Comparison of ENCODE assay signal across 16 mouse cellular contexts in genomic region chr10:59565995-59566410, GRCm38 (mm10). TPM values are rescaled to one million over a fixed set of nuclear protein-coding genes. Genes with fewer than 3 reads are reported as not detected.
DNase-seq lines count a peak whose midpoint lies in the region; ATAC-seq lines count a peak whose summit lies in the region.
"Had no signal": no experiment of that assay in that cellular context is flagged by ENCODE, and none has a peak within 500 bp of the region (broad histone marks: within the 10 kb centered on the region; RNA-seq: fewer than 3 reads in every experiment).

No protein-coding gene starts in this region.

- H3K4me2 ChIP-seq in lung, embryonic 16.5 days (ENCODE audit: low read depth, low read length) = no peak overlapping the region
- H3K4me2 ChIP-seq in forebrain, embryonic 12.5 days = no peak overlapping the region
- H3K4me2 ChIP-seq: liver, embryonic 12.5 days; neural tube, embryonic 15.5 days had no signal

- ATAC-seq in lung, embryonic 16.5 days (ENCODE audit: low read depth) = peak; percentile 51; the same call in 1 of the 2 replicates
- no peak for ATAC-seq in forebrain, embryonic 12.5 days (ENCODE audit: low FRiP score)
- ATAC-seq: liver, embryonic 12.5 days had no signal

- H3K27me3 ChIP-seq in heart, embryonic 10.5 days (ENCODE audit: insufficient read depth, poor library complexity, severe bottlenecking) = no peaks in the 10 kb centered on the region
- no peaks in the 10 kb centered on the region for H3K27me3 ChIP-seq in lung, embryonic 16.5 days (ENCODE audit: control insufficient read depth, insufficient read depth, low read depth, low read length)
- no peaks in the 10 kb centered on the region for H3K27me3 ChIP-seq in limb, embryonic 10.5 days (ENCODE audit: low read depth, poor library complexity, severe bottlenecking)
- no peaks in the 10 kb centered on the region for H3K27me3 ChIP-seq in forebrain, embryonic 12.5 days
- H3K27me3 ChIP-seq: liver, embryonic 12.5 days; neural tube, embryonic 15.5 days had no signal

- no peaks in the 10 kb centered on the region for H3K36me3 ChIP-seq in heart, embryonic 10.5 days
- H3K36me3 ChIP-seq in lung, embryonic 16.5 days (ENCODE audit: control insufficient read depth, insufficient read depth, low read length) = no peaks in the 10 kb centered on the region
- H3K36me3 ChIP-seq in limb, embryonic 10.5 days = no peaks in the 10 kb centered on the region
- H3K36me3 ChIP-seq in forebrain, embryonic 12.5 days (replicated peaks) = no peaks in the 10 kb centered on the region
- H3K36me3 ChIP-seq: liver, embryonic 12.5 days; neural tube, embryonic 15.5 days had no signal

- H3K27ac ChIP-seq in heart, embryonic 10.5 days = no peak overlapping the region
- H3K27ac ChIP-seq in lung, embryonic 16.5 days (ENCODE audit: low read length) = no peak overlapping the region
- peak overlapping the region; percentile 71; the same call in 1 of the 2 replicates for H3K27ac ChIP-seq in limb, embryonic 10.5 days
- no peak overlapping the region for H3K27ac ChIP-seq in forebrain, embryonic 12.5 days
- H3K27ac ChIP-seq: liver, embryonic 12.5 days; neural tube, embryonic 15.5 days had no signal

- peaks cover 13% of the 10 kb centered on the region for H3K4me1 ChIP-seq in heart, embryonic 10.5 days
- H3K4me1 ChIP-seq in lung, embryonic 16.5 days (replicated peaks; ENCODE audit: control insufficient read depth, insufficient read depth, low read length) = peaks cover 5% of the 10 kb centered on the region; the same call in 1 of the 2 replicates
- H3K4me1 ChIP-seq in limb, embryonic 10.5 days = peaks cover 61% of the 10 kb centered on the region
- peaks cover 22% of the 10 kb centered on the region for H3K4me1 ChIP-seq in forebrain, embryonic 12.5 days

- H3K9ac ChIP-seq in lung, embryonic 16.5 days (ENCODE audit: low read length) = no peak overlapping the region
- no peak overlapping the region for H3K9ac ChIP-seq in forebrain, embryonic 12.5 days
- H3K9ac ChIP-seq: liver, embryonic 12.5 days; neural tube, embryonic 15.5 days had no signal

- peak; percentile 43 for DNase-seq in heart, embryonic 10.5 days (ENCODE audit: low spot score)
- no peak for DNase-seq in heart, adult 8-10 months (ENCODE audit: low spot score)
- no peak for DNase-seq in lung, postnatal 36 days
- DNase-seq in limb, embryonic 10.5 days (ENCODE audit: low spot score) = no peak
- no peak for DNase-seq in spleen, postnatal 14 days (ENCODE audit: low spot score in 2 of 2)
- DNase-seq: cerebellum, adult 9-10 months; kidney, postnatal 36 days; thymus, postnatal 14 days had no signal

- no peaks in the 10 kb centered on the region for H3K9me3 ChIP-seq in heart, embryonic 10.5 days
- H3K9me3 ChIP-seq in lung, embryonic 16.5 days (ENCODE audit: control insufficient read depth, low read length) = no peaks in the 10 kb centered on the region
- no peaks in the 10 kb centered on the region for H3K9me3 ChIP-seq in limb, embryonic 10.5 days (replicated peaks)
- H3K9me3 ChIP-seq in forebrain, embryonic 12.5 days = no peaks in the 10 kb centered on the region
- H3K9me3 ChIP-seq: liver, embryonic 12.5 days; neural tube, embryonic 15.5 days had no signal

- 83% methylated on average over 2 of the region's 2 CpGs for WGBS in heart, embryonic 10.5 days
- WGBS in lung, embryonic 16.5 days = 60% methylated on average over 2 of the region's 2 CpGs
- WGBS in limb, embryonic 10.5 days = 77% methylated on average over 2 of the region's 2 CpGs
- 74% methylated on average over 2 of the region's 2 CpGs for WGBS in forebrain, embryonic 12.5 days

- no peak overlapping the region for H3K4me3 ChIP-seq in heart, embryonic 10.5 days
- no peak overlapping the region for H3K4me3 ChIP-seq in lung, embryonic 16.5 days (ENCODE audit: low read length)
- no peak overlapping the region for H3K4me3 ChIP-seq in limb, embryonic 10.5 days
- no peak overlapping the region for H3K4me3 ChIP-seq in forebrain, embryonic 12.5 days (replicated peaks)
- H3K4me3 ChIP-seq: liver, embryonic 12.5 days; neural tube, embryonic 15.5 days had no signal

RNA-seq across cellular contexts. Expression of gene Gm10322, which starts 49.9 kb away (rescaled TPM):
- polyA plus RNA-seq in heart, embryonic 10.5 days (2016; fragmentation: Nextera tagmentation; extraction: Ambion mirVana) = not detected in 2 replicates
- not detected for total RNA-seq in heart, adult 8-10 months (2022)
- not detected in 2 replicates for polyA plus RNA-seq in lung, embryonic 16.5 days (2015; fragmentation: Nextera tagmentation; extraction: Ambion mirVana)
- polyA plus RNA-seq in limb, embryonic 10.5 days (2016; fragmentation: Nextera tagmentation; extraction: Ambion mirVana) = not detected in 2 replicates
- not detected in 2 replicates for polyA plus RNA-seq in forebrain, embryonic 12.5 days (2016; fragmentation: Nextera tagmentation; extraction: Ambion mirVana)
- total RNA-seq: granulocyte monocyte progenitor cell, adult 5-6 weeks; hematopoietic stem cell, adult 5-6 weeks; midbrain, postnatal 0 days had no signal
- polyA plus RNA-seq: frontal cortex, adult 2 months; liver, embryonic 12.5 days; midbrain, postnatal 0 days; neural tube, embryonic 15.5 days had no signal

RNA-seq across cellular contexts. Expression of gene Mcu, which starts 50.5 kb away (rescaled TPM):
- polyA plus RNA-seq in heart, embryonic 10.5 days (2016; fragmentation: Nextera tagmentation; extraction: Ambion mirVana) = 19.4 and 27.1 TPM in 2 replicates
- total RNA-seq in heart, adult 8-10 months (2022) = 10 to 100 TPM; 19.4 to 25.7 (median 23.9) TPM
- polyA plus RNA-seq in lung, embryonic 16.5 days (2015; fragmentation: Nextera tagmentation; extraction: Ambion mirVana) = 30.6 and 33.3 TPM in 2 replicates
- 17.4 and 28.3 TPM in 2 replicates for polyA plus RNA-seq in limb, embryonic 10.5 days (2016; fragmentation: Nextera tagmentation; extraction: Ambion mirVana)
- 16.1 and 17.7 TPM in 2 replicates for polyA plus RNA-seq in forebrain, embryonic 12.5 days (2016; fragmentation: Nextera tagmentation; extraction: Ambion mirVana)
